Mouse (Mus musculus) erythroblast, adult 5-6 weeks (primary cell): ENCODE measurements around the gene Olfr148. TPM values are rescaled to one million over a fixed set of nuclear protein-coding genes. Genes with fewer than 3 reads are reported as not detected.

Source experiments
- total RNA-seq, 2 experiments: library from RNA; stranded (forward) in 1 of 2; stranded (reverse) in 1 of 2; fragments of 150-400 nt in 1 of 2; fragments of 200-764, 138-1000 nt in 1 of 2; gene quantifications; 2 replicates each; pipeline versions ENCODE4 v1.2.3 to v1.2.4; 2015 to 2017; ENCODE audit warnings: low replicate concordance in 2 of 2

Olfr148 gene
- total RNA-seq, 2 experiments from 2014 or later, result not detected

Other genes with a start within 250 kb of the Olfr148 start
- not detected in 2 replicates for gene Olfr951, start 223.2 kb upstream of the Olfr148 start, total RNA-seq (2015; ENCODE audit: low replicate concordance)
- gene Olfr951, start 223.2 kb upstream of the Olfr148 start, total RNA-seq (2017; ENCODE audit: low replicate concordance), result not detected in 2 replicates
- not detected in 2 replicates for gene Olfr952, start 183.5 kb upstream of the Olfr148 start, total RNA-seq (2015; ENCODE audit: low replicate concordance)
- not detected in 2 replicates for gene Olfr952, start 183.5 kb upstream of the Olfr148 start, total RNA-seq (2017; ENCODE audit: low replicate concordance)
- not detected in 2 replicates for gene Olfr954, start 154.0 kb upstream of the Olfr148 start, total RNA-seq (2015; ENCODE audit: low replicate concordance)
- gene Olfr954, start 154.0 kb upstream of the Olfr148 start, total RNA-seq (2017; ENCODE audit: low replicate concordance), result 0.70 TPM in 1 of 2 replicates, not detected in the other
- not detected in 2 replicates for gene Olfr955, start 138.7 kb upstream of the Olfr148 start, total RNA-seq (2015; ENCODE audit: low replicate concordance)
- gene Olfr955, start 138.7 kb upstream of the Olfr148 start, total RNA-seq (2017; ENCODE audit: low replicate concordance), result not detected in 2 replicates
- gene Olfr44, start 116.7 kb upstream of the Olfr148 start, total RNA-seq (2015; ENCODE audit: low replicate concordance), result not detected in 2 replicates
- not detected in 2 replicates for gene Olfr44, start 116.7 kb upstream of the Olfr148 start, total RNA-seq (2017; ENCODE audit: low replicate concordance)
- gene Olfr957, start 94.8 kb upstream of the Olfr148 start, total RNA-seq (2015; ENCODE audit: low replicate concordance), result not detected in 2 replicates
- gene Olfr957, start 94.8 kb upstream of the Olfr148 start, total RNA-seq (2017; ENCODE audit: low replicate concordance), result not detected in 2 replicates
- not detected in 2 replicates for gene Olfr958, start 56.6 kb upstream of the Olfr148 start, total RNA-seq (2015; ENCODE audit: low replicate concordance)
- not detected in 2 replicates for gene Olfr958, start 56.6 kb upstream of the Olfr148 start, total RNA-seq (2017; ENCODE audit: low replicate concordance)
- gene Olfr959, start 35.1 kb upstream of the Olfr148 start, total RNA-seq (2015; ENCODE audit: low replicate concordance), result not detected in 2 replicates
- gene Olfr959, start 35.1 kb upstream of the Olfr148 start, total RNA-seq (2017; ENCODE audit: low replicate concordance), result not detected in 2 replicates
- gene AW551984, start 6.3 kb upstream of the Olfr148 start, total RNA-seq (2015; ENCODE audit: low replicate concordance), result not detected in 2 replicates
- gene AW551984, start 6.3 kb upstream of the Olfr148 start, total RNA-seq (2017; ENCODE audit: low replicate concordance), result not detected in 2 replicates
- not detected in 2 replicates for gene Olfr960, start 10.7 kb downstream of the Olfr148 start, total RNA-seq (2015; ENCODE audit: low replicate concordance)
- gene Olfr960, start 10.7 kb downstream of the Olfr148 start, total RNA-seq (2017; ENCODE audit: low replicate concordance), result not detected in 2 replicates
- gene Olfr961, start 34.4 kb downstream of the Olfr148 start, total RNA-seq (2015; ENCODE audit: low replicate concordance), result not detected in 2 replicates
- gene Olfr961, start 34.4 kb downstream of the Olfr148 start, total RNA-seq (2017; ENCODE audit: low replicate concordance), result not detected in 2 replicates
- gene Olfr963, start 56.5 kb downstream of the Olfr148 start, total RNA-seq (2015; ENCODE audit: low replicate concordance), result not detected in 2 replicates
- not detected in 2 replicates for gene Olfr963, start 56.5 kb downstream of the Olfr148 start, total RNA-seq (2017; ENCODE audit: low replicate concordance)
- not detected in 2 replicates for gene Olfr149, start 96.5 kb downstream of the Olfr148 start, total RNA-seq (2015; ENCODE audit: low replicate concordance)
- not detected in 2 replicates for gene Olfr149, start 96.5 kb downstream of the Olfr148 start, total RNA-seq (2017; ENCODE audit: low replicate concordance)
- not detected in 2 replicates for gene Olfr965, start 100.7 kb downstream of the Olfr148 start, total RNA-seq (2015; ENCODE audit: low replicate concordance)
- 1.2 TPM in 1 of 2 replicates, not detected in the other for gene Olfr965, start 100.7 kb downstream of the Olfr148 start, total RNA-seq (2017; ENCODE audit: low replicate concordance)
- gene Olfr150, start 120.3 kb downstream of the Olfr148 start, total RNA-seq (2015; ENCODE audit: low replicate concordance), result not detected in 2 replicates
- not detected in 2 replicates for gene Olfr150, start 120.3 kb downstream of the Olfr148 start, total RNA-seq (2017; ENCODE audit: low replicate concordance)
- gene Olfr967, start 135.6 kb downstream of the Olfr148 start, total RNA-seq (2015; ENCODE audit: low replicate concordance), result not detected in 2 replicates
- not detected in 2 replicates for gene Olfr967, start 135.6 kb downstream of the Olfr148 start, total RNA-seq (2017; ENCODE audit: low replicate concordance)
- not detected in 2 replicates for gene Olfr968, start 172.6 kb downstream of the Olfr148 start, total RNA-seq (2015; ENCODE audit: low replicate concordance)
- not detected in 2 replicates for gene Olfr968, start 172.6 kb downstream of the Olfr148 start, total RNA-seq (2017; ENCODE audit: low replicate concordance)
- not detected in 2 replicates for gene Olfr969, start 180.3 kb downstream of the Olfr148 start, total RNA-seq (2015; ENCODE audit: low replicate concordance)
- not detected in 2 replicates for gene Olfr969, start 180.3 kb downstream of the Olfr148 start, total RNA-seq (2017; ENCODE audit: low replicate concordance)
- gene Olfr970, start 198.2 kb downstream of the Olfr148 start, total RNA-seq (2015; ENCODE audit: low replicate concordance), result not detected in 2 replicates
- gene Olfr970, start 198.2 kb downstream of the Olfr148 start, total RNA-seq (2017; ENCODE audit: low replicate concordance), result not detected in 2 replicates
- gene Olfr971, start 226.2 kb downstream of the Olfr148 start, total RNA-seq (2015; ENCODE audit: low replicate concordance), result not detected in 2 replicates
- gene Olfr971, start 226.2 kb downstream of the Olfr148 start, total RNA-seq (2017; ENCODE audit: low replicate concordance), result 1.1 TPM in 1 of 2 replicates, not detected in the other